Mouse (Mus musculus) thymus, postnatal 10 days (tissue): Measurements from ENCODE around the gene Cfap206.
"Not testable (repeated sequence)": the region's sequence is repeated elsewhere in the genome, so short reads cannot be mapped to it uniquely, and the experiment has no call there.

Experiments
- DNase-seq, 2 experiments: peaks; one replicate each; pipeline ENCODE4 v3.0.0; 2021; ENCODE audit warnings: low spot score in 2 of 2

Gene Cfap206

DNA sequence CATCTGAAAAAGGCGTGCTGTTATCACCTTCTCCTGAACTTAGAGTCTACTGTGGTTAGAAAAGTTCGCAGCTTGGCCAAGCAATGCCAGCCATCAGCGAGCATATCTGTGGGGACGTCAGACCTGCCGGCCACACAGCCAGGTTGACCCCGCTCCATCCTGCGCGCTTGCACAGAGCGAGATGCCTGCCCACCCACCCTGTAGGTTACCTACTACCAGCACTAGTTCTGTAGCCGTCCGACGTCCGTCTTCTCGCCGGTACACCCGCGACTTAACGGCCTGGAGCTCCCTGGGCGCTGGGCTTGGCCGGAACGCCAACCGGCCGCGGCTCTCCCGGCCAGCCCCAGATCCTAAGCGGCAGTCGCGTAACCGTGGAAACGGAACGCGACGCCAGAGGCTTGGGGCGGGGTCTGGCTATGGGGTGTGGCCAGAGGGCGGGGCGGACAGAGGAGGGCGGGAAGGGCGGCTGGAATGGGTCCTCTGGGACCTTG lies at the start of gene Cfap206:
Gene Cfap206 (minus strand): TSS at position 356 of the 491 bp plus-strand sequence.
- peak in 1 of 2 experiments; percentile 6 for DNase-seq

DNA sequence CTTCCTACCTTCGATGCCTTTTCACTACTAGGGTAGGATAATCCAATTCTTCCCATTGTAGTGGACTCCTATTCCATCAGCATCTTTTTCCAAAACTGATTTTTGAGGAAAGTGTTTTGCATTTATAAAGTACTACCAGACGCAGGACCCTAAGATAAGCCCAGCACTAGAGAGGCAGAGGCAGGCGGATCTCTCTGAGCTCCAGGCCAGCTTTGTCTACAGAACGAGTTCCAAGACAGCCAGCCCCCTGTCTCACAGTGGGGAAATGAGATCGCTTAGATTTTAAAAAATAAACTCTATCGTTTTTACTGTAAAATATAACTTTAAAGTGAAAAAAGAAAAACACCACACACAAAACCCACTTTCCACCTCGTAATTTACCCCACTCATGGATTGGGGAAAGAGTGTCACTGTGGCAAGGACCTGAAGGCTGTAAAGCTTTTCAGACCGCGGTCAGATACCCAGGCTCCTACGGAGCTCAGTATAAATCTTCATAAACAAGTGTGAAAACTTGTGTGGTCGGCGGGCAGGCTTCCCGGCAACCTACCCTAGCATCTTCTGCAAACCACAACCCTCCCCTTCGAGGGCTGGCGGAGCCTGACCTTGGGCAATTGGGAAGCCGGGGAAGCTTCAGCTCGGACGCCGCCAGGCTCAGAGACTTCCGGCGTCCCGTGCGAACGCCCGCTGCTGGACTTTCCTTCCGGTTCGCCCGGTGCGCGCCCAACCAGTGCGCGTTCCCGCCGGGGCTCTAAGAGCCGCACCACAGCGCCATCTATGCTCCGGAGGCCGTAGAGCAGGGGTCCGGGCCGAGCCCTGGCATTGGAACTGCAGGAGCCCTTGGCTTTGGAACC lies 47.9 kb upstream of the Cfap206 start, which contains the start of gene Smim8:
Gene Smim8 (minus strand): TSS at position 747 of the 851 bp plus-strand sequence.
- peak; percentile 75 to 91 for DNase-seq

DNA sequence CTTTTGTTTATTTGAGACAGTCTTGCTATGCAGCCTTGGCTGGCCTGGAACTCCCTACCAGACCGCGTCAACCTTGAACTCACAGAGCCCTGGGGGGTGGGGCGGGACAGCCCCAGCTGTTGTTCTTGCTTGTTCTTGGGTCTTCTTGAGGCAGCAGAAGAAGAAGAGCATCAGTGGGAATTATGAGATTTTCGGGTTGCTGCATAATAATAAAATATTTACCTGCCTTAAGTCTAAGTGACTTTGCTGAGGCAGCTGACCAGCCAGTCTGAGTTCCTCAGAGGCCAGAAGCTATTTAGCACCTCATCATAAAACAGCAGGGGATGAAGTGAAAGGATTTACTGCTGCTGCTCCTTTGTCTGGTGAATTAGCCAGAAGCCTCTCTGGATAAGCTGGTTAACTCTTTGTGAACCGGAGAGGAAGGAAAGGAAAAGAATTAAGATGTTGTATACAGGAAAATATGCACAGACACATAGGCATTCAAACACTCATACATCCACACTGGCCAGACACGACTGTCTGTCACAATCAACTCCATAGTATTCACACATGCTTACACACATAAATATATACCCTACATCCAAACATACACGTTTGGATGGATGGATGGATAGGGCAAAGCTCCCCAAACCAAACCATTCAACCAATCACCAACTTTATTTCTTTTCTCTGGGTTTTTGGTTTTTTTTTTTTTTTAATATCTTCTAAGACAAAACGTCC lies 41.8 kb upstream of the Cfap206 start:
- no peak for DNase-seq

DNA sequence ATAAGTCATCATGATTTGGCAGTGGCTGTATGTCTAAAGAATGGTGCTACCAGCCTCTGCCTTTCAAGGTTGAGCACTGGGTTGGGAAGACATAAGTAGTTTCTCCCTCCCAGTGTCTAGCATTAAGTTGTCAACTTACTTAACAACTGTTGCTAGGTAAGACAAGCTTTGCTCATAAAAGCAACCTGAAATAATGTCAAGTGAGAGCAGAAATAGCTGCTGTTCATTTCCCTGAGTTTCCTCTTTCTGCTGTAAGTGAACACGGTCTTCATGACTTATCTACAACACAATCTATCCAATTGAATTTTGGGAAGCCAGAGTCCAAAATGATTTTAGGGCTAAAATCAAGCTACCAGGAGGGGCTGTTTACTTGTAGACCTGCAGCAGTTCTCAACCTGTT lies 26.2 kb upstream of the Cfap206 start, which contains the start of gene Gm136:
Gene Gm136 (minus strand): TSS at position 101 of the 400 bp plus-strand sequence.
- DNase-seq = no peak

DNA sequence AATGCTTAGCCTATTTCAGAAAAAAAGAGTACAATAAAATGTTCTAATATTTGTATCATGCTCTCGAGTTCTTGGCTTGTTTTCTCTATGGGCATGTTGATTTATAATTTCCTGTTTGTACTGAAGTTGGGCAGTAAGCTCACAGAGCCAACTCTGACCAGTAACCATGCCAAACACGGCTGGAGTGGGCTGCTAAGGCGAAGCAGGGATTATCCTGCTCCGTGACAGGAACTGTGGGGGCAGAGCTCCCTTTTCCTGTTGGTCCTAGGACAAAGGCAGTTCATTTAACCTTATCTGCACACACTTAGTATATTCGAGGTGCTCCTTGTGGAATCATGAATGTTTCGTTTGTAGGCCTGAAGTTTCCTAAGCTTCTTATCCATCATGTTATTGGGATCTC lies 19.2 kb upstream of the Cfap206 start:
- DNase-seq = no peak

- no peak for DNase-seq
Observed at GRCm38 (mm10) chr4:34734461-34734860, 4.5 kb upstream of the Cfap206 start.

- DNase-seq = not testable (repeated sequence)
Observed at GRCm38 (mm10) chr4:34733415-34733814, 3.4 kb upstream of the Cfap206 start.

GRCm38 (mm10) chr4:34725710-34726109 lies 4.3 kb downstream of the Cfap206 start:
- not testable (repeated sequence) for DNase-seq

DNA sequence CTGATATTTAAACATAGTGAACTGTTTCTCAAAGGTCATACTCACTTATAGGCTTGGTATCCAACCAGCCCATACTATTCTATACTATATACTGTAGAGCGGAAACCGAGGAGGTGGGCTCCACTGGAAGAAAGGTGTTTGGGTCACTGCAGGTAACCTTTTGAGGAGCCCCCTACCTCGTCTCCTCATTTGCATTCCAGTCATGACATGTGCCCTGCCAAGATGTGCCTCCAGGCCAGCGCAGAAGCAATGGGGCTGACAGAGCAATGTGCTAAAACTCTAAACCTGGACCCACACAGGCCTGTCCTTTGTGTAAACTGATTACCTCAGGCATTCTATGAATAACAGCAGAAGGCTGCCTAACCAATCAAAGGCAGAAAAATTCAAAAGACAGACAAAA lies 5.7 kb downstream of the Cfap206 start:
- DNase-seq = no peak

DNA sequence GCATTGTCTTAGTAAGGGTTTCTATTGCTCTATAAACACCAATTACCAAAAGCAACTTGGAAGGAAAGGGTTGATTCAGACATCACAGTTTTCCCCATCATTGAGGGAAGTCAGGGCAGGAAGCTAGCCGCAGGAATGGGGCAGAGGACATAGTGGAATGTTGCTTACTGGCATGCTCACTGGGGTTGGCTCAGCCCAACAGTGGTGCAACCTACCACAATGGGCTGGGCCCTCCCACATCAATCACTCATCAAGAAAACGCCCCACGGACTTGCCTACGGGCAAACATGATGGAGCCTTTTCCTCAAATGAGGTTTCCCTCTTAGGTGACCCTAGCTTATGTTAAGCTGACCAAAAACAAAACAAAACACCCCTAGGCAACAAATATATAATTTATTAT lies 6.8 kb downstream of the Cfap206 start:
- DNase-seq = no peak

DNA sequence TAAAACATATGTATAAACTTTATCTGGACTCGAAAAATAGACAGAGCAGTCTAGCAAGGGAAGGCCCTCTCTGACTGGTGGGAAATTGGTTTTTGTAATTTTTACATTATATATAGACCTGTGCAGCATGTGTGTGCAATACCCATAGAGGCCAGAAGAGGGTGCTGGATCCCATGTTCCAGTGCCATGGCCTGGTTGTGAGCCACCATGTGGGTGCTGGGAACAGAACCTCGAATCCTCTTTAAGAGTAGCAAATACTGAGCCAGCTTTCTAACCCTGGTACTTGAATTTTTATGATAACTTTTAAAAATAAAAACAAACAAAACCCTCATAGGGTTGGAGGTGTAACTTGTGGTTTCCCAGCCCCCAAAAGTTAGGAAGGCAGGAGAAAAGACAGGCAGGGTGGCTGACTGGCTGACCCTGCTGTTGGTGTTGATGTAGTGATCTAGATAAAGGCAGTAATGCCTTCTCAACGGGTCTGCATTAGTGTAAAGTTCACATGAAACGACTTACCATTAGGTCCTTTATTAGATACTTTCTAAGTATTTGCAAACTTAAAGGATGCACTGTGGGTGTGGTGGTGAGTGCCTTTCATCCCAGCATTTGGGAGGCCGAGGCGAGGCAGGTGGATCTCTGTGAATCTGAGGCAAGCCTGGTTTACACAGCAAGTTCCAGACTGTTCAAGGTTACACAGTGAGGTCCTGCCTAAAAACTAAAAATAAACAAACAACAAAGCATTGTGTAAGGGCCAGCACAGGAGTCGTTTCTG lies 9.7 kb downstream of the Cfap206 start:
- no peak for DNase-seq

DNA sequence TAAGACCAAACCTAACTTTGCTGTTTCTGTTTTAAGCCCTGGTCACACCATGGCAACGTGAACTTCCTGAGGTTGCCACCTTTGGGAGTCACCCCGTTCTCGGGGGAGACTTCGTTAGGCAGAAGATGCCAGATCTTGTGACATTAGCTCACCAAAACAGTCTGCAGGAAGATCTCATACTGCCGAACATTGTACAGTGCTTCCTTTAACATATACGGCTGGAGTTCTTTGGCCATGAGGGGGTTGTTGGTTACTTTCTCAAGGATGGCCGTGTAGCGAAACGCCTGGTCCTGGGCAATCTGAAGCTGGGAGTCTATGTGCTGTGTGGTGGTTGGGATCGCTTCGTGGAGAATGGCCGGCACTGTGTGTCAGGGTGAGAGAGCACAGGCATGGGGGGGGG lies 10.6 kb downstream of the Cfap206 start:
- DNase-seq = no peak

DNA sequence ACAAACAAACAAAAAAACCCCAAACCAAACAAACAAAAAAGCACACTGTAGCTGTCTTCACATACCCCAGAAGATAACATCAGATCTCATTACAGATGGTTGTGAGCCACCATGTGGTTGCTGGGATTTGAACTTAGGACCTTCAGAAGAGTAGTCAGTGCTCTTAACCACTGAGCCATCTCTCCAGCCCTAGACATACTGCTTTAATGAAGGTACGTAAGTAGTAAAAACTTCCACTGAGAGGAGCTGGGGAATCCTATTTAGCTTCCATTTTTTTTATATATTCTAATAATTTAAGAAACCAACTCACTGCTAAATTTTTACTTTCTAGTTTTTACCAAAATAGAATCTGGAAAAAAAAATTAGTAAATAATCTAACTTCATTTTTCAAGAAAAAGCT lies 14.9 kb downstream of the Cfap206 start:
- DNase-seq = no peak

DNA sequence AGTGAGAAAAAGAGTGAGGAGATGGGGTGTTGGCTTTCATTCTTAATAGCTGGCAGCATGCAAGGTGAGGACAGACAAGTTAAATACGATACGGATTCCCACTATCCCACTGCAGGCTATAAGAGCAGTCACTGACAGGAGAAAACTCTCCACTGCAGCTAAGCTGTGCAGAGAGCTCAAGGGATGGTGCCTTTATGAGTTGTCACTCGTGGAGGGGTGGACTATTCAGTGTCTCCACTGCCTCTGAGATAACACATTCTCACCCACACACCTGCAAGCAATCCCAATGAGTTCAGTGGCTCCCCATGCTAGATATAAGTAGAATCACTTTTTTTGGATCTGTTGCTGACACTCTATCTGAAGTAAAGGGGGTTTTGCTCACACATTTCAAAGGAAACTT lies 21.9 kb downstream of the Cfap206 start:
- no peak for DNase-seq

DNA sequence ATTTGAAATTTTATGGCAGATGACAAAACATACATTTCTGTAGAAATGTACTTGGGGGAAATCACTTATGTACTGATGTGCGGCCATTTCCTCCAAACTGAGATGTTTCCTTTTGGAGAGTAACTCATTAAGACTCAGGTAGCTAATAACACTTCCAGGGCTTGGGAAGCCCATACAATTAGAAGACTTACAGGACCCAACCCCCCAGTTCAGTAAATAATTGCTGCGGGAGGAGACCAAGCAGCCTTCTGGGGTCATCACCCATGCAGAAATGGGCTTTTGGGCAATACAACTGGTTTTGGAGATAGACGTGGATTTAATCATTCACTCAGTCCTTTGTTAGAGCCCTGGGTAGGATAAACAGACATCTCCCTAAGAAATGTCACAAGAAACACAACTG lies 22.8 kb downstream of the Cfap206 start:
- no peak for DNase-seq

- no peak for DNase-seq
Observed at GRCm38 (mm10) chr4:34703029-34703428, 27.0 kb downstream of the Cfap206 start.

DNA sequence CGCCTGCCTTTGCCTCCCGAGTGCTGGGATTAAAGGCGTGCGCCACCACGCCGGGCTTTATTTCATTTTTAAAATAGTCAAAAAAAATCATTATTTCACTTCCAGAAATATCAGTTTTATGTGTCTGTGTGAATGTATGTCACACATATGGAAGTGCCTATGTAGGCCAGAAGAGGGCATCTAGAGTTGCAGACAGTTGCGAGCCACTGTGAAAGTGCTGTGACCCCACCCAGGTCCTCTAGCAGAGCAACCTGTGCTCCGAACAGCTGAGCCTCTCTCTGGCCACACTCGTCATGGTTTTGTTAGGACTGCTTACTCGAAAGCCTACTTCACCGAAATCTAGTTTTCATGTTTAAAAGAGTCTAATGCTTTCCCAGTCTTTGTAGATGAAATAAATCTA lies 27.8 kb downstream of the Cfap206 start:
- no peak for DNase-seq

DNA sequence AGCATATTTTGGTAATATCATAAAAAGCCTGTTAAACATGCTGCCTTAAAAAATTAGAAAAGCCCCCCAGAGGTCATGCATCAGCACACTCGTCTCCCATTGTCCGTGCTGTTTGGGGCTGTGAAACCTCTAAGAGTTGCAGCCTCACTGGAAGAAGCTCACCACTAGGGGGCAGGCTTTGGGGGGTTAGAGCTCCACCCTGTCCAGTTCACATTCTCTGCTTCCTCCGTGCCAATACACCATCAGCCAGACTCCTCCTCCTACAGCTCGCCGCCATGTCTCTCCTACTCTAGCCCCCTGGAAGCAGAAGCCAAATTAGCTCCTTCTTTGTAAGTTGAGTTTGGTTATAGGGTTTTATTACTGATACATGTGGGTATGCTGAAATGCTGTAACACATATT lies 28.5 kb downstream of the Cfap206 start:
- peak; percentile 23 to 76 for DNase-seq

- DNase-seq = no peak
Observed at GRCm38 (mm10) chr4:34688021-34688420, 42.0 kb downstream of the Cfap206 start.

DNA sequence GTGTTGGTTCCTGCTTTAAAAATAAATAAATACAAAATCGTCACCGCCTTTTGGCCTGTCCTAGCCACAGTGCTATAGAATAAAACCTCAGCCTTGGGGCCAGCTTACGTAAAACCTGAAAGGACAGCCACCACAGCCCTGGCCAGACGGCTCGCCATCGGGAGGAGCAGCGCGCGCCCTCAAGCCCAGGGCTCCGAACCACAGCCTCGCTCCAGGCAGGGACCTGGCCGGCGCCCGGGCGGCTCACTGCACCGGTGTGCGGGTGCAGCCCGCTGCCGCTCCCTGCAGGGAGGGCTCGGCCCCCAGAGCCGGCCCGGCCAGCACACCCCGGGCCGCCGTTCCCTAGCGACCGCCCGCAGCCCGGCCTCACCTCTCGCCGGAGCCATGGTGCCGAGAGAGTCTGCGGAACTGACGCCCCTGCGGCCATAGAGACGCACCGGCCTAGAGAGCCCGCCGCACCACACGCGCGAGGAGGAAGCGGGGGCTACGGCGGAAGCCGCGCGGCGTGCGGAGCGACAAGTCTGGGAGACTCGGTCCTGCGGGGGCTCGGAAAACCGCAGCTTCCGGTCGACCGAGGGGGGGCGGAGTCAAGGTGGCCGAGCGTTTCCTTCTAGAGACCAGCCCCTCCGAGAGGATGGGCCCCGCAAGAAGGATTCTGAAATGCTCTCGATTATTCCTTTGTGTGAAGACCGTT lies 43.0 kb downstream of the Cfap206 start, which contains the start of gene Slc35a1:
Gene Slc35a1 (minus strand): TSS at position 565 of the 694 bp plus-strand sequence.
- DNase-seq = peak; percentile 91 to 92

- no peak for DNase-seq
Observed at GRCm38 (mm10) chr4:34680530-34680929, 49.5 kb downstream of the Cfap206 start.
